Mouse (Mus musculus) hindbrain, embryonic 14.5 days (tissue): ENCODE results near the gene Hacd4. TPM values are rescaled to one million over a fixed set of nuclear protein-coding genes. Genes with fewer than 3 reads are reported as not detected.

ENCODE experiments used
- ATAC-seq: fragments of 200-750 bp; cut with Nextera tagmentation; 2 replicates; pipeline ENCODE4 v1.8.0; 2017; ENCODE audit warnings: moderate number of reproducible peaks, mild to moderate bottlenecking, moderate TSS enrichment, moderate library complexity; ENCODE audit not compliant: low FRiP score
- DNase-seq: peaks from one replicate; pipeline ENCODE4 v3.0.0-alpha.2; 2015; ENCODE audit warnings: low spot score
- H3K27ac ChIP-seq: fragments of 300-500 bp; sonication (generic); 2 replicates; pipeline ENCODE4 v1.5.1; 2014; ENCODE audit warnings: mild to moderate bottlenecking, moderate library complexity
- H3K27me3 ChIP-seq: fragments of 300-500 bp; sonication (generic); 2 replicates; pipeline ENCODE4 v1.6.1; 2014; ENCODE audit warnings: mild to moderate bottlenecking, low read length, mixed read lengths; ENCODE audit not compliant: control insufficient read depth, insufficient read depth
- H3K36me3 ChIP-seq: fragments of 300-500 bp; sonication (generic); replicated peaks from 2 replicates; pipeline ENCODE4 v1.6.1; 2014; ENCODE audit not compliant: control insufficient read depth, insufficient read depth
- H3K4me1 ChIP-seq: fragments of 300-500 bp; sonication (generic); replicated peaks from 2 replicates; pipeline ENCODE4 v1.6.1; 2014; ENCODE audit warnings: antibody characterized with exemption, low read length, mixed read lengths; ENCODE audit not compliant: control insufficient read depth, insufficient read depth
- H3K4me2 ChIP-seq: fragments of 300-500 bp; sonication (generic); replicated peaks from 2 replicates; pipeline ENCODE4 v1.6.1; 2014; ENCODE audit warnings: mild to moderate bottlenecking, moderate library complexity
- H3K4me3 ChIP-seq: fragments of 300-500 bp; sonication (generic); replicated peaks from 2 replicates; pipeline ENCODE4 v1.5.1; 2014; ENCODE audit warnings: mild to moderate bottlenecking, low read length
- H3K9ac ChIP-seq: fragments of 300-500 bp; sonication (generic); 2 replicates; pipeline ENCODE4 v1.6.1; 2014
- H3K9me3 ChIP-seq: fragments of 300-500 bp; sonication (generic); 2 replicates; pipeline ENCODE4 v1.6.1; 2016; ENCODE audit warnings: low read length; ENCODE audit not compliant: control insufficient read depth
- WGBS: fragments of 180-500 bp; shearing (Covaris S2); extraction: QIAGEN DNeasy Blood & Tissue Kit; methylation state at CpG from one replicate; pipeline ENCODE4 v1.1.7; 2014; 5-methylcytosine and 5-hydroxymethylcytosine counted together
- polyA plus RNA-seq: library from polyadenylated mRNA; unstranded; fragments of >200 nt; fragmentation: Nextera tagmentation; extraction: Ambion mirVana; gene quantifications from 2 replicates; pipeline ENCODE4 v1.2.1, GENCODE M21; 2014

The Hacd4 gene
- polyA plus RNA-seq: 5.4 and 6.8 TPM in 2 replicates

- H3K9me3 ChIP-seq: no peaks in the 10 kb centered on the region
- H3K36me3 ChIP-seq: no peaks in the 10 kb centered on the region
- peak within 1 kb of the TSS; percentile 63 for H3K4me2 ChIP-seq
- peak; percentile 71; the same call in 1 of the 2 replicates for ATAC-seq
- H3K9ac ChIP-seq: peak within 1 kb of the TSS; percentile 52
- 7% methylated on average over 14 of the region's 14 CpGs for WGBS
- H3K4me3 ChIP-seq: peak within 1 kb of the TSS; percentile 28
- peaks cover 4% of the 10 kb centered on the region; the same call in 1 of the 2 replicates for H3K4me1 ChIP-seq
- no peak within 1 kb of the TSS for H3K27ac ChIP-seq
- DNase-seq: no peak
- no peaks in the 10 kb centered on the region for H3K27me3 ChIP-seq
Observed at GRCm38 (mm10) chr4:88438326-88438989, at the start of gene Hacd4. Gene Hacd4 (minus strand): TSS chr4:88438928.

DNA sequence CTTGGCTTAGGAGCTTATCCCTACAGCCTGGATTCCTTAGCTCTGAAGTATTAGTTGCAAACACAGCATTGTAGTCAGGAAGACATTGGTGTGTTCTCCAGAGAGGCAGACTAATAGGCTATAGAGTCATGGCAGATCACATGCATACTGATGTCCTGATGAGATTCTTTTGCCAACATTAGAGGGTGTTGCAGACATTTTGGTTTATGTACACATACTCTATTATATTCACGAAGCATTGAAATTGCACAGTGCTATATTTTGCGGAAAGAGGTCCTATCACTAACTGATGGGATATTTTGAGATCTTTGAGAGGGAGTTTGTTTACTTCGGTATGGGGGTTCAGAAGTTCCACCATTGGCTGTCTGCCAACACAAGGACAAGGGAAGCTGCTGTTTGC, 49.4 kb upstream of the Hacd4 start:
- H3K9ac ChIP-seq: no peak overlapping the region
- H3K36me3 ChIP-seq: no peaks in the 10 kb centered on the region
- H3K4me1 ChIP-seq: no peaks in the 10 kb centered on the region
- no peaks in the 10 kb centered on the region for H3K9me3 ChIP-seq
- no peak overlapping the region for H3K4me2 ChIP-seq
- H3K4me3 ChIP-seq: no peak overlapping the region
- H3K27ac ChIP-seq: no peak overlapping the region
- WGBS: 80% methylated on average over 3 of the region's 3 CpGs
- ATAC-seq (no peak), DNase-seq (no peak)
- no peaks in the 10 kb centered on the region for H3K27me3 ChIP-seq

- H3K27me3 ChIP-seq: no peaks in the 10 kb centered on the region
- no peak overlapping the region for H3K4me3 ChIP-seq
- no peaks in the 10 kb centered on the region for H3K4me1 ChIP-seq
- no peaks in the 10 kb centered on the region for H3K36me3 ChIP-seq
- ATAC-seq: no peak
- no peak for DNase-seq
- H3K27ac ChIP-seq: no peak overlapping the region
- H3K9me3 ChIP-seq: no peaks in the 10 kb centered on the region
- no peak overlapping the region for H3K9ac ChIP-seq
- H3K4me2 ChIP-seq: no peak overlapping the region
- 77% methylated on average over 6 of the region's 6 CpGs for WGBS
Observed at GRCm38 (mm10) chr4:88480130-88480529, 41.4 kb upstream of the Hacd4 start.

DNA sequence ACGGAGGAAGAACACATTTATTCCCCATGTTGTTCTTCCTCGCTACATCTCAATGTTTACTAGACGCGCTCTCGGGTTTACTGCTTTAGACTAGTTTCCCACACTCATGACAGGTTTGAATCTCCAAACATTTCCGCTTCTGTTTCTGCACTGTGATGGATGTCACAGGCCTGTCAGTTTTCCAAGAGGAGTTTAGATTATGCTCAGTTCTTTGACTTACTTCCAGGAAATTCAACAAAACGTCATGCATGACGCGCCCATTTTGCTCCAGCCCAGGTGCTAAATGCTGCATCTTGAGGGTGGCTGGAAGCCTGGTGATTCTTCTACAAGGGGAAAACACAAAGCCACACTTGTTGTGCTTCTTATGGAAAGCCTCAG, 40.1 kb upstream of the Hacd4 start:
- no peaks in the 10 kb centered on the region for H3K9me3 ChIP-seq
- H3K27ac ChIP-seq: no peak overlapping the region
- no peak for DNase-seq
- H3K27me3 ChIP-seq: no peaks in the 10 kb centered on the region
- H3K4me3 ChIP-seq: no peak overlapping the region
- no peak overlapping the region for H3K9ac ChIP-seq
- no peak for ATAC-seq
- H3K4me1 ChIP-seq: no peaks in the 10 kb centered on the region
- 87% methylated on average over 9 of the region's 9 CpGs for WGBS
- H3K36me3 ChIP-seq: no peaks in the 10 kb centered on the region
- H3K4me2 ChIP-seq: no peak overlapping the region

GRCm38 (mm10) chr4:88478177-88478808, 39.6 kb upstream of the Hacd4 start:
- Histone ChIP-seq H3K4me1 (no peaks in the 10 kb centered on the region), H3K27me3 (no peaks in the 10 kb centered on the region), H3K9ac (no peak overlapping the region), H3K27ac (no peak overlapping the region), H3K9me3 (no peaks in the 10 kb centered on the region), H3K4me3 (no peak overlapping the region), H3K4me2 (no peak overlapping the region), H3K36me3 (no peaks in the 10 kb centered on the region)
- DNase-seq: no peak
- 89% methylated on average over 4 of the region's 4 CpGs for WGBS
- ATAC-seq: no peak

GRCm38 (mm10) chr4:88476511-88477210, 37.9 kb upstream of the Hacd4 start:
- no peak overlapping the region for H3K4me2 ChIP-seq
- DNase-seq: peak; percentile 10
- 71% methylated on average over 4 of the region's 4 CpGs for WGBS
- H3K36me3 ChIP-seq: no peaks in the 10 kb centered on the region
- H3K27ac ChIP-seq: no peak overlapping the region
- H3K4me3 ChIP-seq: no peak overlapping the region
- no peaks in the 10 kb centered on the region for H3K4me1 ChIP-seq
- no peaks in the 10 kb centered on the region for H3K27me3 ChIP-seq
- H3K9ac ChIP-seq: no peak overlapping the region
- no peaks in the 10 kb centered on the region for H3K9me3 ChIP-seq
- no peak for ATAC-seq

GRCm38 (mm10) chr4:88476084-88476483, 37.4 kb upstream of the Hacd4 start:
- Histone ChIP-seq H3K9ac (no peak overlapping the region), H3K4me3 (no peak overlapping the region), H3K27ac (no peak overlapping the region), H3K36me3 (no peaks in the 10 kb centered on the region), H3K9me3 (no peaks in the 10 kb centered on the region), H3K4me2 (no peak overlapping the region), H3K4me1 (no peaks in the 10 kb centered on the region), H3K27me3 (no peaks in the 10 kb centered on the region)
- ATAC-seq: no peak
- DNase-seq: no peak
- WGBS: 87% methylated on average over 3 of the region's 3 CpGs

DNA sequence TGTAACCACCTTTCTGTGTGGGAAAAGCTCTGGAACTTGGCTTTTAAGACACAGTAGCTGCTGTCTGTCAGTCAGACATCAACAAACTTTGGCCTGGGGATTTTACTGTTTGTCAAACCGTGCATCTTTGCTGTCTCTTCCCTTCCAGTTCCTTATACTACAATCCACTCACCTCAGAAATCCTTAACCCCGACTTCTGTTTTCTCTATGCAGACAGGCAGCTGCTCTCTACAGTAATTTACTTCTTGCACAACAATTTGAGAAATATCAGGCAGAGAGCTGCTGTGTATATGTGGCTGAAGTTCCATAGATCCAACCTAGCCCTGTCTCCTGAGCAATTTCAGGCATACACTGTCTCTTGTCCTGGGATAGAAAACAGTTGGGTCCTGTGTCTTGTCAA, 32.8 kb upstream of the Hacd4 start:
- Histone ChIP-seq H3K27me3 (no peaks in the 10 kb centered on the region), H3K4me2 (no peak overlapping the region), H3K9me3 (no peaks in the 10 kb centered on the region), H3K27ac (no peak overlapping the region), H3K36me3 (no peaks in the 10 kb centered on the region), H3K4me3 (no peak overlapping the region), H3K9ac (no peak overlapping the region), H3K4me1 (no peaks in the 10 kb centered on the region)
- ATAC-seq: no peak
- no peak for DNase-seq
- WGBS: 77% methylated on average over 2 of the region's 2 CpGs

GRCm38 (mm10) chr4:88464574-88464973, 25.8 kb upstream of the Hacd4 start:
- Histone ChIP-seq H3K36me3 (no peaks in the 10 kb centered on the region), H3K27me3 (no peaks in the 10 kb centered on the region), H3K4me2 (no peak overlapping the region), H3K4me1 (no peaks in the 10 kb centered on the region), H3K27ac (no peak overlapping the region), H3K4me3 (no peak overlapping the region), H3K9ac (no peak overlapping the region), H3K9me3 (no peaks in the 10 kb centered on the region)
- WGBS: 81% methylated on average over 4 of the region's 4 CpGs
- DNase-seq (no peak), ATAC-seq (no peak)
